Mouse (Mus musculus) mature B cell (primary cell): ENCODE measurements around the gene Mdk.

ENCODE experiments used
- in situ Hi-C: fragments of 300-500 bp; cut with MboI; formaldehyde crosslinking; loops from 2 replicates; pipeline ENCODE4 v1.14.3; 2019

The Mdk gene

GRCm38 (mm10) chr2:91913328-91914110 is 18.6 kb downstream of the Mdk start:
- in situ Hi-C loops = no loop called here

- in situ Hi-C loops = no loop called here
These were observed 19.5 kb downstream of the Mdk start for GRCm38 (mm10) chr2:91912616-91913015.

DNA sequence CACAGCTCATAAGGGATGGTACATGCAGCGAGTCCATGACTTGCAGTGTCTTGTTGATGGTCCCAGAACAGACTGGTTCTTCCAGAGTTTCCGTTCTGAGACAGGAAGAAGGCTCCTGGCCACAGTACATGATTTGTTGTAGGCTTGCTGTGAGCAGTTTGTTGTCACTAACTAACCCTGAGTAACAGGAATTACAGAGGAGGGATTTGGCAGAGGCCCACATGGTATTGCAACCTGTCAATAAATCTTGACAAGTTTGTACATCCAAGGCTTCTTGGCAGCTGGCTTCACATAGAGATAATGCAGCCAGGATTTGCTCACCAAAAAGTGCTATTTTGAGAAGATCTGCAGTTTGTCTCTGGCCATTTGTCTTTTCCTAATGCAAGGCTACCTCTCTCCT is 26.0 kb downstream of the Mdk start:
- in situ Hi-C loops = no loop called here

DNA sequence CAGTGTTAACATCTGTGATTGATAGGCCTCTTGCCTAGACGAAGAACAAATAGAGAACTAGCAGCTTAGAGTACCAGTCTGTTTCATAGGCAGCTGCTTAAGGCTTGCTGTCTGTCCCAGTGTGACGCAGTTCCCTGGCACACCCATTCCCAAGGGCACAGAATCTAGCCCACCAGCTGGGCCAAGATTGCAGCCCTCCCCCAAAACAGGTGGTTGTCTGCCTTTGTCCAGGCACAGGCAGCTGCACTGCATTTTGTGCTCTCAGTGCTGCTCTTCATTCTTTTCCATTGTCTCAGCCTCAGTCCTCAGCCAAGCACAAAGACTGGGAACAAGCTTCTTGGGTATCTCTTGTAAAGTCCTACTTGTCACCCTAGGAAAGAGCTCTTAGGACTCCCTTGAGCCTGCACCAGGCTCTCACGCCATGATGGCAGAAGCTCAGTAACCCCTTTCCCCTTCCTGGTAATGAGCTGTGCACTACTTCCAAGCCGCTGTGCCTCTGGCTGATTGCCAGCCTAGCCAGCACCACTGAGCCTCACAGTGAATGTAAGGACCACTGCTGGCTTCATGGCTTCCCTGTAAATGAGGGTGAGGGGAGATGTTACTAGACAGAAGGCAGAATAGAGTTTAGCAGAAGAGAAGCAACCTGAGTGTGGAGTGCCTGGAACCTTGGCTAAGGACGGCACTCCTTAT is 27.3 kb downstream of the Mdk start:
- in situ Hi-C loops = no loop called here

- in situ Hi-C loops = no loop called here
These were observed 28.7 kb downstream of the Mdk start for GRCm38 (mm10) chr2:91903171-91903925.

DNA sequence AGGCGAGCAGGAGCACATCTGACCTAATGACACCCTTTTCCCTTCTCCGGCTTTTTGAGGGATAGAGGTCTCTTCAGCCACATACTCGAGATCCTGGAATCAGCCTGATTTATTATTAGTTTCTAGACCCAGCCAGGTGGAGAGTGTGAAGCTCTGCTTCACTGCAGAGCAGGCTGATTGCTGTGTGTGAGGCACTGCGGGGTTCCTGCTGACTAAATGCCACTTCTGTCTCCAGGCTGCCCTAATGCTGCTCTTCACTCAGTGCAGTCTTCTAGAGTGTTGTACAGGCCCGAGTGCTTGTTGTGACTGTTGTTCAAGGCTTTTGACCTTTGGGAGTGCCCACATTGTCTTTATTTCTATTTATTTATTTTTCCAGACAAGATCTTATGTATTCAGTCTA is 29.8 kb downstream of the Mdk start:
- in situ Hi-C loops = no loop called here

GRCm38 (mm10) chr2:91900431-91900830 is 31.7 kb downstream of the Mdk start:
- in situ Hi-C loops = no loop called here

- in situ Hi-C loops = no loop called here
These were observed 33.0 kb downstream of the Mdk start for GRCm38 (mm10) chr2:91899141-91899540.

- in situ Hi-C loops = no loop called here
These were observed 34.1 kb downstream of the Mdk start for GRCm38 (mm10) chr2:91897968-91898367.

DNA sequence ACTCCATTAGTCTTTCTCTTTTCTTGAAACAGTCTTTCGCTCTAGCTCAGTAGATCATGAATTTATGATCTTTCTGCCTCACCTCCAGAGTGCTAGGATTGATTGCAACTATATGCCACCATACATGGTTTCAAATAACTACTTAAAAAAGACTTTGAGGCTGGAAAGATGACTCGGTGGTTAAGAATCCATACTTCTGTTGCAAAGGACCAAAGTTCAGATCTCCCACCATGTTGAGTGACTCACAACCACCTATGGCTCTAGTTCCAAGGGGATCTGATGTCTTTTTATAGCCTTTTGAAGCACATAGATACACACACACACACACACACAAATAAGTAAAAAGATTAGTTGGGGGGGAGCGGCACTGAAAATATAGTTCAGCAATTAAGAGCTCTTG is 36.7 kb downstream of the Mdk start:
- in situ Hi-C loops = no loop called here

DNA sequence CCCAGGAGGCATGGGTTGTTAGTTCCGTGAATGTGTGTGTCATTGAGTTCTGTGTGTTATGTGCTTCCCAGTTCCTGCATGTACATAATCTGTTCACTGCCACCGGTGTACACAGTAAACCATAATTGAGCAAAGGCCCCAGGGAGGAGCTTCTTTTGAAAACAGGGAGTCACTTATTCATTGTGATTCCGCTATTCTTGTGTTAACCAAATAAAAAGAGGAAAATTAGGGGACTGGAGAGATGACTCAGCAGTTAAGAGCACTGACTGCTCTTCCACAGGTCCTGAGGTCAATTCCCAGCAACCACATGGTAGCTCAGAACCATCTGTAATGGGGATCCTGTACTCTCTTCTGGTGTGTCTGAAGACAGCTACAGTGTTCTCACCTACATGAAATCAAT is 37.4 kb downstream of the Mdk start:
- in situ Hi-C loops = no loop called here

- in situ Hi-C loops = no loop called here
These were observed 47.5 kb downstream of the Mdk start for GRCm38 (mm10) chr2:91884616-91885015.

DNA sequence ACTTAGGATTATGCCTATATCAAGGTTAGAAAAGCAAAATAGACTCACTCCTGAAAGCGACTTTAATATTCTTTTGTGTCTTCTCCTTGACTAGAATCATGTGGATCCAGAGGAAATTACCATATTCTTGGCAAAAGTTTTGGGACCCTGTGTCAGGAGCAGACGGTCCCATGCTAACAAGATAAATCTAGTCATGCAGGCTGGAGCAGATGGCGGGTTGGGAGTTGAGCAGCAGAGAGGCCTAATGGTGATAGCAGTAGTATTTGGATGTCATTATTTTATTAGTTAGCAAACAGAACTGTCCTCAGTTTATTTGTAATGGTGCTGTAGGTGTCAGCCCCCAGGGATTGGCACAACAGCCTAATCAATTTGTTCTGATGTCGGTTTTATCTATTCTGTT is 48.1 kb downstream of the Mdk start:
- in situ Hi-C loops = no loop called here
